Mouse (Mus musculus): ENCODE measurements around the gene Spint1. TPM values are rescaled to one million over a fixed set of nuclear protein-coding genes. Genes with fewer than 3 reads are reported as not detected.

The Spint1 gene
- polyA plus RNA-seq, 1 experiment from 2014 or later, result 54.8 TPM

DNA sequence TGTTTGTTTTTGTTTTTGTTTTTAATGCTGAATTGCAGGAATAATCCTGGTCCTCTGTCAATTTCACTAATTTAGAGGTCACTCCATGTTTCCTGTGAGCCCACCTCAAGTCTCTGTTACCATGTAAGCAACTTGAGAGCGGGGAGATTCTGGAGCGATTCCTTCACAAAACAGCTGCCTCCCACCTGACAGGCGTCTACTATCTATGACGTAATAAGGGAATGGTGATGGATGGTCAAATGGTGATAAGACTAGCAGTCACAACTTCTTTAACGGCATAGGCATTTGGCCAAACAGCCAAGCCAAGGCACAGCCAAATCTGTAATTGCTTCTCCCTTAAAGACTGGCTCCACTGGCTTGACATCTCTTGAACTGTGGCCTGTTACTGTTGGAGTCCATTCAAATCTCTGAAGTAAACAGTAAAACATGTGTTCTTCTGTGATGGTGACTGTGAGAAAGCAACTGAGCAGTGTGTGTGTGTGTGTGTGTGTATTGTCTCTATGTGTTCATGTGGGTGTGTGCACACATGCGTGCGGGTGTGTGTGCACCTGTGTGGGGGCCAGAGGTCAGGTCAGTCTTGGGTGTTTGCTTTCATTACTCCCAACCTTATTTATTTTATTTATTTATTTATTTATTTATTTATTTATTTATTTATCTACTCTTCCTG, 44.9 kb downstream of the Spint1 start:
- Histone ChIP-seq H3K27ac (ENCODE audit: low read length) (no peak overlapping the region), H3K36me3 (ENCODE audit: insufficient read depth, low read length) (no peaks in the 10 kb centered on the region), H3K9ac (replicated peaks; ENCODE audit: low read depth) (no peak overlapping the region), H3K4me1 (ENCODE audit: insufficient read depth, low read depth, low read length) (no peaks in the 10 kb centered on the region), H3K4me2 (replicated peaks; ENCODE audit: low read depth, low read length) (no peak overlapping the region), H3K9me3 (ENCODE audit: low read length) (no peaks in the 10 kb centered on the region), H3K27me3 (replicated peaks; ENCODE audit: insufficient read depth, low read length) (no peaks in the 10 kb centered on the region), H3K4me3 (ENCODE audit: low read depth, low read length) (no peak overlapping the region)
- 59% methylated on average over 7 of the region's 7 CpGs for WGBS
- DNase-seq (ENCODE audit: low spot score) (no peak), ATAC-seq (peak; percentile 26)
- TF ChIP-seq CTCF (IDR thresholded peaks at IDR 0.05) (no peak), EP300 (IDR thresholded peaks at IDR 0.05) (no peak)

- Histone ChIP-seq H3K9ac (replicated peaks; ENCODE audit: low read depth) (no peak overlapping the region), H3K36me3 (ENCODE audit: insufficient read depth, low read length) (no peaks in the 10 kb centered on the region), H3K27ac (ENCODE audit: low read length) (no peak overlapping the region), H3K4me2 (replicated peaks; ENCODE audit: low read depth, low read length) (no peak overlapping the region), H3K27me3 (replicated peaks; ENCODE audit: insufficient read depth, low read length) (no peaks in the 10 kb centered on the region), H3K4me1 (ENCODE audit: insufficient read depth, low read depth, low read length) (no peaks in the 10 kb centered on the region), H3K9me3 (ENCODE audit: low read length) (no peaks in the 10 kb centered on the region), H3K4me3 (ENCODE audit: low read depth, low read length) (no peak overlapping the region)
- WGBS, result 91% methylated on average over 5 of the region's 5 CpGs
- DNase-seq (ENCODE audit: low spot score) (no peak), ATAC-seq (no peak)
- TF ChIP-seq CTCF (IDR thresholded peaks at IDR 0.05) (no peak), EP300 (IDR thresholded peaks at IDR 0.05) (no peak)
These were observed 50.2 kb downstream of the Spint1 start for GRCm38 (mm10) chr2:119287372-119287771.

- DNase-seq (ENCODE audit: low spot score) (peak; percentile 98), ATAC-seq (peak; percentile 98)
- peak within 1 kb of the TSS; percentile 71 for H3K27ac ChIP-seq (ENCODE audit: low read length)
- H3K36me3 ChIP-seq (ENCODE audit: insufficient read depth, low read length), result peaks cover 5% of the 10 kb centered on the region; the same call in 1 of the 2 replicates
- WGBS, result under 1% methylated on average over 31 of the region's 31 CpGs
- no peaks in the 10 kb centered on the region for H3K4me1 ChIP-seq (ENCODE audit: insufficient read depth, low read depth, low read length)
- peak within 1 kb of the TSS; percentile 72 for H3K4me2 ChIP-seq (replicated peaks; ENCODE audit: low read depth, low read length)
- TF ChIP-seq EP300 (IDR thresholded peaks at IDR 0.05), result peak; percentile 43
- peak; percentile 100 for TF ChIP-seq CTCF (IDR thresholded peaks at IDR 0.05)
- H3K9me3 ChIP-seq (ENCODE audit: low read length), result no peaks in the 10 kb centered on the region
- peak within 1 kb of the TSS; percentile 63 for H3K4me3 ChIP-seq (ENCODE audit: low read depth, low read length)
- peak within 1 kb of the TSS; percentile 75 for H3K9ac ChIP-seq (replicated peaks; ENCODE audit: low read depth)
- no peaks in the 10 kb centered on the region for H3K27me3 ChIP-seq (replicated peaks; ENCODE audit: insufficient read depth, low read length)
These were observed 51.2 kb downstream of the Spint1 start, which contains the start of gene Vps18 for GRCm38 (mm10) chr2:119288270-119288882. Gene Vps18, plus strand, starts transcription at chr2:119288740.

GRCm38 (mm10) chr2:119289014-119289416, 51.9 kb downstream of the Spint1 start:
- Histone ChIP-seq H3K4me1 (ENCODE audit: insufficient read depth, low read depth, low read length) (no peaks in the 10 kb centered on the region), H3K27ac (ENCODE audit: low read length) (peak overlapping the region; percentile 71), H3K4me3 (ENCODE audit: low read depth, low read length) (peak overlapping the region; percentile 63), H3K27me3 (replicated peaks; ENCODE audit: insufficient read depth, low read length) (no peaks in the 10 kb centered on the region), H3K9ac (replicated peaks; ENCODE audit: low read depth) (peak overlapping the region; percentile 75), H3K4me2 (replicated peaks; ENCODE audit: low read depth, low read length) (peak overlapping the region; percentile 72), H3K9me3 (ENCODE audit: low read length) (no peaks in the 10 kb centered on the region), H3K36me3 (ENCODE audit: insufficient read depth, low read length) (peaks cover 10% of the 10 kb centered on the region; the same call in 1 of the 2 replicates)
- ATAC-seq (peak; percentile 14), DNase-seq (ENCODE audit: low spot score) (peak; percentile 59)
- WGBS, result under 1% methylated on average over 11 of the region's 11 CpGs
- TF ChIP-seq CTCF (IDR thresholded peaks at IDR 0.05) (no peak), EP300 (IDR thresholded peaks at IDR 0.05) (no peak)

DNA sequence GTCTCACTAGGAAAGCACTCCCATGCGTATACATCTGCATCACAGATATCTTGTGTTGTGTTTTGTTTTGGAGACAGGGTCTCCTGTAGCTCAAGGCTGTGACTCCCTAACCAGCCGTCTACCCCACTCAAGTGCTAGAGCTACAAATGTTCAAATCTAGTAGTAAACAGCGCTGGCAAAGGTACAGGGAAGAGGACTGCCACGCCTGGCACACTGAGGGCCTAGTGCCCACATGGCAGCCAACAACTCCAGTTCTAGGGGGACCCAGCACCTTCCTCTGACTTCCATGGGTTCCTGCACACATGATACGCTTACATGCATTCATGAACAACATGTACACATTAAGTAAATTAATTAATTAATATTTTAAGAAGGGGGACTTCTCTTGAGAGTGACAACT, 55.1 kb downstream of the Spint1 start:
- DNase-seq (ENCODE audit: low spot score), result no peak
- 93% methylated on average over 5 of the region's 5 CpGs for WGBS

DNA sequence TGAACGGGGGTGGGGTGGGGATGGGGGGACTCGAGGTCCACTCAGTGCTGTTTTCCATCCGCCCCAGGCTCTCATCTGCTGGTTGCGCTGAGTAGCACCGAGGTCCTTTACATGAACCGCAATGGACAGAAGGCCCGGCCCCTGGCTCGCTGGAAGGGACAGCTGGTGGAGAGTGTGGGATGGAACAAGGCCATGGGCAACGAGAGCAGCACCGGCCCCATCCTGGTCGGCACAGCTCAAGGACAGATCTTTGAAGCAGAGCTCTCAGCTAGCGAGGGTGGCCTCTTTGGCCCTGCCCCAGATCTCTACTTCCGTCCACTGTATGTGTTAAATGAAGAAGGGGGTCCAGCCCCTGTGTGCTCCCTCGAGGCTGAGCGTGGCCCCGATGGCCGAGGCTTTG, 55.7 kb downstream of the Spint1 start:
- ATAC-seq, result no peak
- H3K36me3 ChIP-seq (ENCODE audit: insufficient read depth, low read length), result peaks cover 24% of the 10 kb centered on the region; the same call in 1 of the 2 replicates

More for the DNA sequence above, 55.1 kb downstream of the Spint1 start:
- Histone ChIP-seq H3K4me3 (ENCODE audit: low read depth, low read length) (no peak overlapping the region), H3K27me3 (replicated peaks; ENCODE audit: insufficient read depth, low read length) (no peaks in the 10 kb centered on the region), H3K4me2 (replicated peaks; ENCODE audit: low read depth, low read length) (no peak overlapping the region), H3K4me1 (ENCODE audit: insufficient read depth, low read depth, low read length) (no peaks in the 10 kb centered on the region), H3K9ac (replicated peaks; ENCODE audit: low read depth) (no peak overlapping the region), H3K9me3 (ENCODE audit: low read length) (no peaks in the 10 kb centered on the region), H3K27ac (ENCODE audit: low read length) (no peak overlapping the region), H3K36me3 (ENCODE audit: insufficient read depth, low read length) (peaks cover 19% of the 10 kb centered on the region; the same call in 1 of the 2 replicates)
- ATAC-seq, result no peak
- TF ChIP-seq CTCF (IDR thresholded peaks at IDR 0.05) (no peak), EP300 (IDR thresholded peaks at IDR 0.05) (no peak)

More for the DNA sequence above, 55.7 kb downstream of the Spint1 start:
- H3K4me1 ChIP-seq (ENCODE audit: insufficient read depth, low read depth, low read length), result no peaks in the 10 kb centered on the region
- no peaks in the 10 kb centered on the region for H3K27me3 ChIP-seq (replicated peaks; ENCODE audit: insufficient read depth, low read length)
- no peak for DNase-seq (ENCODE audit: low spot score)
- no peaks in the 10 kb centered on the region for H3K9me3 ChIP-seq (ENCODE audit: low read length)
- no peak overlapping the region for H3K4me3 ChIP-seq (ENCODE audit: low read depth, low read length)
- no peak overlapping the region for H3K9ac ChIP-seq (replicated peaks; ENCODE audit: low read depth)
- no peak overlapping the region for H3K27ac ChIP-seq (ENCODE audit: low read length)
- TF ChIP-seq CTCF (IDR thresholded peaks at IDR 0.05) (no peak), EP300 (IDR thresholded peaks at IDR 0.05) (no peak)
- no peak overlapping the region for H3K4me2 ChIP-seq (replicated peaks; ENCODE audit: low read depth, low read length)
- 90% methylated on average over 17 of the region's 17 CpGs for WGBS

Data from lung, postnatal 0 days (tissue).